Mouse (Mus musculus): ENCODE measurements around the gene 4931423N10Rik. TPM values are rescaled to one million over a fixed set of nuclear protein-coding genes. Genes with fewer than 3 reads are reported as not detected.

4931423N10Rik gene
- not detected in 2 replicates for polyA plus RNA-seq (2012; rRNA removed)

GRCm38 (mm10) chr2:23207070-23207526, at the start of gene 4931423N10Rik:
TSS of gene 4931423N10Rik (plus strand) at chr2:23207476.

Other genes with a start within 250 kb of the 4931423N10Rik start
- 115 and 168 TPM in 2 replicates for gene Abi1, start 167.2 kb upstream of the 4931423N10Rik start, polyA plus RNA-seq (2012; rRNA removed)
- gene Acbd5, start 139.3 kb upstream of the 4931423N10Rik start, polyA plus RNA-seq (2012; rRNA removed): 16.2 and 19.3 TPM in 2 replicates
- 0.23 and 0.68 TPM in 2 replicates for gene Mastl, start 51.5 kb upstream of the 4931423N10Rik start, polyA plus RNA-seq (2012; rRNA removed)
- gene Yme1l1, start 51.1 kb upstream of the 4931423N10Rik start, polyA plus RNA-seq (2012; rRNA removed): 2.1 and 3.9 TPM in 2 replicates
- not detected in 2 replicates for gene Nxph2, start 113.8 kb downstream of the 4931423N10Rik start, polyA plus RNA-seq (2012; rRNA removed)

Data from colon, adult 2 months (tissue).